ENCODE assay signal across 15 mouse cellular contexts in the genomic region with DNA sequence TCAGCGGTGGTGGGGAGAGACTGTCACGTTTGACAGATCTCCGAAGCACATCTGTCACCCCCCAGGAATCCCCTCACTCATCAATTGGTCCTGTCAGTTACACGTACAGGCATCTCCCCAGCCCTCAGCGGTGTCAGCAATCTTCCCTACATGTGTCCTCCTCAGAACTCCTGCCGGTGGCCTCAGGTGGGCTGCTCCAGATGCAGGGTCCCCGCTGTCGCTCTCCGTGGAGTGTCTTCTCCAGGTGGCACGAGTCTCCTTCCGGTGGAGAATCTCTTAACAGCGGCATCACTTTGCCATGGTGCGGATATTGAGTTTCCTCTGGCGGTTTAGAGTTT. TPM values are rescaled to one million over a fixed set of nuclear protein-coding genes. Genes with fewer than 3 reads are reported as not detected.
DNase-seq lines count a peak whose midpoint lies in the region; ATAC-seq and TF ChIP-seq lines count a peak whose summit lies in the region.
"Had no signal": no experiment of that assay in that cellular context is flagged by ENCODE, and none has a peak within 500 bp of the region (broad histone marks: within the 10 kb centered on the region; RNA-seq: fewer than 3 reads in every experiment).

No protein-coding gene starts in this region.

- no peaks in the 10 kb centered on the region for H3K27me3 ChIP-seq in embryonic facial prominence, embryonic 13.5 days
- H3K27me3 ChIP-seq in hindbrain, embryonic 15.5 days: no peaks in the 10 kb centered on the region
- H3K27me3 ChIP-seq in myocyte (ENCODE audit: control insufficient read depth, insufficient read depth, insufficient read length): no peaks in the 10 kb centered on the region
- H3K27me3 ChIP-seq: heart, embryonic 13.5 days; liver, embryonic 12.5 days had no signal

- peak overlapping the region; percentile 50; the same call in 1 of the 2 replicates for H3K27ac ChIP-seq in left cerebral cortex, adult 2 months
- H3K27ac ChIP-seq in embryonic facial prominence, embryonic 13.5 days: no peak overlapping the region
- 0 out of 2 replicates have a peak overlapping the region, but pooled peaks have one; percentile 60 for H3K27ac ChIP-seq in hindbrain, embryonic 15.5 days (replicated peaks)
- H3K27ac ChIP-seq: forebrain, embryonic 10.5 days; gastrocnemius, adult 2 months; heart, embryonic 13.5 days; liver, embryonic 12.5 days had no signal

- H3K4me1 ChIP-seq in embryonic facial prominence, embryonic 13.5 days: peaks cover 4% of the 10 kb centered on the region; the same call in 1 of the 2 replicates
- H3K4me1 ChIP-seq in hindbrain, embryonic 15.5 days (replicated peaks): no peaks in the 10 kb centered on the region
- H3K4me1 ChIP-seq: heart, embryonic 13.5 days; liver, embryonic 12.5 days had no signal

- WGBS in embryonic facial prominence, embryonic 13.5 days: 62% methylated on average over 14 of the region's 14 CpGs
- WGBS in hindbrain, embryonic 15.5 days: 54% methylated on average over 14 of the region's 14 CpGs

- intact Hi-C loops in left cerebral cortex, adult 2 months (cut with DNase I): no loop called here

- peak overlapping the region; percentile 16; the same call in 1 of the 2 replicates for H3K4me2 ChIP-seq in embryonic facial prominence, embryonic 13.5 days
- H3K4me2 ChIP-seq in hindbrain, embryonic 15.5 days: peak overlapping the region; percentile 34
- peak overlapping the region; percentile 81 for H3K4me2 ChIP-seq in myocyte (ENCODE audit: low read depth)
- H3K4me2 ChIP-seq: heart, embryonic 13.5 days; liver, embryonic 12.5 days had no signal

- DNase-seq in left cerebral cortex, adult 2 months (ENCODE audit: extremely low spot score in 1 of 2, low spot score in 2 of 2): no peak
- no peak for DNase-seq in left cerebral cortex, adult 8-10 months (ENCODE audit: low spot score in 2 of 2)
- no peak for DNase-seq in thymus, postnatal 4 days
- no peak for DNase-seq in heart, adult 18-20 months
- DNase-seq: adrenal gland, postnatal 25 days; gastrocnemius, adult 2 months; layer of hippocampus, postnatal 36 days had no signal

- H3K36me3 ChIP-seq in embryonic facial prominence, embryonic 13.5 days: no peaks in the 10 kb centered on the region
- no peaks in the 10 kb centered on the region for H3K36me3 ChIP-seq in hindbrain, embryonic 15.5 days
- no peaks in the 10 kb centered on the region for H3K36me3 ChIP-seq in myocyte (ENCODE audit: control insufficient read depth, insufficient read depth)
- H3K36me3 ChIP-seq: forebrain, embryonic 10.5 days; heart, embryonic 13.5 days; liver, embryonic 12.5 days had no signal

- ATAC-seq in embryonic facial prominence, embryonic 13.5 days (ENCODE audit: insufficient number of reproducible peaks, insufficient read depth, low FRiP score, low TSS enrichment, low read depth): no peak
- no peak for ATAC-seq in hindbrain, embryonic 15.5 days (ENCODE audit: low FRiP score, low read depth)
- ATAC-seq: inflammation-experienced regulatory T-cells, adult 6 months; liver, embryonic 12.5 days had no signal

- no peaks in the 10 kb centered on the region for H3K9me3 ChIP-seq in embryonic facial prominence, embryonic 13.5 days
- H3K9me3 ChIP-seq in hindbrain, embryonic 15.5 days: no peaks in the 10 kb centered on the region
- H3K9me3 ChIP-seq: forebrain, embryonic 10.5 days; heart, embryonic 13.5 days had no signal

- no peak for TF ChIP-seq CTCF in left cerebral cortex, adult 2 months (IDR thresholded peaks at IDR 0.05)

- no peaks in the 10 kb centered on the region for H3K79me2 ChIP-seq in myocyte (ENCODE audit: control insufficient read depth, insufficient read depth)

- 0 out of 2 replicates have a peak overlapping the region, but pooled peaks have one; percentile 11 for H3K9ac ChIP-seq in embryonic facial prominence, embryonic 13.5 days
- no peak overlapping the region for H3K9ac ChIP-seq in hindbrain, embryonic 15.5 days
- H3K9ac ChIP-seq: heart, embryonic 13.5 days; liver, embryonic 12.5 days had no signal

- TF ChIP-seq POLR2A in myocyte (IDR thresholded peaks at IDR 0.05; ENCODE audit: insufficient read length, low read depth): no peak

- H3K4me3 ChIP-seq in left cerebral cortex, adult 2 months: peak overlapping the region; percentile 29
- no peak overlapping the region for H3K4me3 ChIP-seq in embryonic facial prominence, embryonic 13.5 days
- H3K4me3 ChIP-seq in hindbrain, embryonic 15.5 days: peak overlapping the region; percentile 7; the same call in 1 of the 2 replicates
- no peak overlapping the region for H3K4me3 ChIP-seq in myocyte
- H3K4me3 ChIP-seq: forebrain, embryonic 10.5 days; gastrocnemius, adult 2 months; heart, embryonic 13.5 days; liver, embryonic 12.5 days had no signal

- H3ac ChIP-seq in myocyte (ENCODE audit: control insufficient read depth, insufficient read length): no peak overlapping the region

TF ChIP-seq in myocyte, 11 proteins besides CTCF, POLR2A, EP300 and RAD21:
- TF ChIP-seq POLR2AphosphoS2 (IDR thresholded peaks at IDR 0.05; ENCODE audit: insufficient read length, low read depth) (no peak), REST (IDR thresholded peaks at IDR 0.05; ENCODE audit: insufficient read depth, insufficient read length) (no peak), CEBPB (IDR thresholded peaks at IDR 0.05; ENCODE audit: insufficient read depth, poor library complexity, severe bottlenecking) (no peak)
TF ChIP-seq in myocyte: peak in this region for 0.

RNA-seq across cellular contexts. Expression of gene Cntnap4, which starts 19.2 kb away (rescaled TPM):
- 10 to 100 TPM; 20.3 to 22.5 TPM for total RNA-seq in left cerebral cortex, adult 2 months (2021)
- total RNA-seq in left cerebral cortex, adult 8-10 months (2022): 10 to 100 TPM; 19.7 to 23.0 (median 21.7) TPM
- 0.41 and 0.43 TPM in 2 replicates for polyA plus RNA-seq in embryonic facial prominence, embryonic 13.5 days (2015; fragmentation: Nextera tagmentation; extraction: Ambion mirVana)
- 19.6 and 21.8 TPM in 2 replicates for polyA plus RNA-seq in hindbrain, embryonic 15.5 days (2015; fragmentation: Nextera tagmentation; extraction: Ambion mirVana)
- 4.6 TPM for polyA plus RNA-seq in myocyte (2012; fragmentation: generic; extraction: Trizol)
- not detected for total RNA-seq in heart, adult 18-20 months (2021)
- total RNA-seq: adrenal gland, postnatal 25 days; megakaryocyte progenitor cell, adult 5-6 weeks had no signal
- polyA plus RNA-seq: heart, embryonic 13.5 days; inflammation-experienced regulatory T-cells, adult 6 months had no signal

Comparison
In these comparisons a context has a peak if more than half of its experiments do, and no peak if none do; other contexts are left out.
1. H3K4me3 ChIP-seq: peak in left cerebral cortex, adult 2 months (single experiment) and hindbrain, embryonic 15.5 days (single experiment); none in embryonic facial prominence, embryonic 13.5 days (single experiment) and myocyte (single experiment).
2. H3K4me2 ChIP-seq: peak in every context shown above with its lines; median percentile 81 in myocyte; 34 in hindbrain, embryonic 15.5 days; 16 in embryonic facial prominence, embryonic 13.5 days.
3. RNA of gene Cntnap4, which starts 19.2 kb away (total RNA-seq): 19.7 to 23.0 TPM in left cerebral cortex, adult 8-10 months and 20.3 to 22.5 TPM in left cerebral cortex, adult 2 months; not detected in heart, adult 18-20 months; every median in the first group is over 10 times any median in the second.